Mouse (Mus musculus) stomach, embryonic 14.5 days (tissue): Measurements from ENCODE around the gene Ina. TPM values are rescaled to one million over a fixed set of nuclear protein-coding genes. Genes with fewer than 3 reads are reported as not detected.
"Not testable (repeated sequence)": the region's sequence is repeated elsewhere in the genome, so short reads cannot be mapped to it uniquely, and the experiment has no call there.

Experiments used
- ATAC-seq: fragments of 200-750 bp; cut with Nextera tagmentation; 2 replicates; pipeline ENCODE4 v1.8.0; 2017; ENCODE audit warnings: low read depth, moderate TSS enrichment; ENCODE audit not compliant: insufficient number of reproducible peaks, insufficient read depth, low FRiP score
- H3K27ac ChIP-seq: fragments of 300-500 bp; sonication (generic); 2 replicates; pipeline ENCODE4 v1.5.1; 2014; ENCODE audit warnings: mild to moderate bottlenecking, low read length, moderate library complexity, mixed read lengths
- H3K27me3 ChIP-seq: fragments of 300-500 bp; sonication (generic); 2 replicates; pipeline ENCODE4 v1.6.1; 2014; ENCODE audit warnings: low read length, control low read depth, mixed read lengths; ENCODE audit not compliant: control insufficient read depth, insufficient read depth
- H3K36me3 ChIP-seq: fragments of 300-500 bp; sonication (generic); 2 replicates; pipeline ENCODE4 v1.6.1; 2014; ENCODE audit warnings: mild to moderate bottlenecking, control low read depth, low read length, moderate library complexity, mixed read lengths; ENCODE audit not compliant: control insufficient read depth, insufficient read depth
- H3K4me1 ChIP-seq: fragments of 300-500 bp; sonication (generic); 2 replicates; pipeline ENCODE4 v1.6.1; 2014; ENCODE audit warnings: low read length, control low read depth, mixed read lengths; ENCODE audit not compliant: control insufficient read depth, insufficient read depth
- H3K4me2 ChIP-seq: fragments of 300-500 bp; sonication (generic); replicated peaks from 2 replicates; pipeline ENCODE4 v1.6.1; 2014; ENCODE audit warnings: low read depth, low read length, control low read depth
- H3K4me3 ChIP-seq: fragments of 300-500 bp; sonication (generic); 2 replicates; pipeline ENCODE4 v1.5.1; 2014; ENCODE audit warnings: low read depth, low read length, control low read depth
- H3K9ac ChIP-seq: fragments of 300-500 bp; sonication (generic); replicated peaks from 2 replicates; pipeline ENCODE4 v1.6.1; 2014; ENCODE audit warnings: low read depth, mild to moderate bottlenecking, control low read depth, low read length, moderate library complexity, mixed read lengths
- H3K9me3 ChIP-seq: fragments of 300-500 bp; sonication (generic); 2 replicates; pipeline ENCODE4 v1.6.1; 2016; ENCODE audit warnings: low read depth, low read length, control low read depth; ENCODE audit not compliant: control insufficient read depth
- WGBS: fragments of 180-500 bp; shearing (Covaris S2); extraction: QIAGEN DNeasy Blood & Tissue Kit; methylation state at CpG from one replicate; pipeline ENCODE4 v1.1.7; 2014; 5-methylcytosine and 5-hydroxymethylcytosine counted together
- polyA plus RNA-seq: library from polyadenylated mRNA; unstranded; fragments of >200 nt; fragmentation: Nextera tagmentation; extraction: Ambion mirVana; gene quantifications from 2 replicates; pipeline ENCODE4 v1.2.1, GENCODE M21; 2014

Gene Ina
- polyA plus RNA-seq, 1 experiment from 2014 or later: 16.0 TPM

GRCm38 (mm10) chr19:46990625-46991024 is 23.9 kb upstream of the Ina start:
- not testable (repeated sequence) for H3K36me3 ChIP-seq, H3K9ac ChIP-seq, ATAC-seq, H3K27ac ChIP-seq, H3K4me3 ChIP-seq, H3K9me3 ChIP-seq, H3K27me3 ChIP-seq, H3K4me2 ChIP-seq, H3K4me1 ChIP-seq
- WGBS: 76% methylated on average over 8 of the region's 8 CpGs

GRCm38 (mm10) chr19:46991145-46991544 is 23.4 kb upstream of the Ina start:
- H3K27ac ChIP-seq: no peak overlapping the region
- no peaks in the 10 kb centered on the region for H3K27me3 ChIP-seq
- no peak overlapping the region for H3K9ac ChIP-seq
- WGBS: 12% methylated on average over 5 of the region's 5 CpGs
- no peak overlapping the region for H3K4me3 ChIP-seq
- no peaks in the 10 kb centered on the region for H3K4me1 ChIP-seq
- no peaks in the 10 kb centered on the region for H3K36me3 ChIP-seq
- no peak overlapping the region for H3K4me2 ChIP-seq
- H3K9me3 ChIP-seq: no peaks in the 10 kb centered on the region
- ATAC-seq: no peak; the same call in 1 of the 2 replicates

- H3K9me3 ChIP-seq, H3K9ac ChIP-seq, H3K27me3 ChIP-seq, H3K4me1 ChIP-seq, H3K27ac ChIP-seq, H3K4me3 ChIP-seq, H3K4me2 ChIP-seq, ATAC-seq, H3K36me3 ChIP-seq: not testable (repeated sequence)
- whole genome bisulfite sequencing: 68% methylated on average over 4 of the region's 4 CpGs
These were observed 22.2 kb upstream of the Ina start for GRCm38 (mm10) chr19:46992329-46992728.

- Histone ChIP-seq H3K27me3 (no peaks in the 10 kb centered on the region), H3K4me1 (no peaks in the 10 kb centered on the region), H3K4me3 (no peak overlapping the region), H3K36me3 (no peaks in the 10 kb centered on the region), H3K9ac (no peak overlapping the region), H3K9me3 (no peaks in the 10 kb centered on the region), H3K4me2 (no peak overlapping the region), H3K27ac (no peak overlapping the region)
- ATAC-seq: no peak
- 85% methylated on average over 9 of the region's 9 CpGs for WGBS
These were observed 18.4 kb upstream of the Ina start for GRCm38 (mm10) chr19:46996095-46996494.

- H3K36me3 ChIP-seq: no peaks in the 10 kb centered on the region
- WGBS: 76% methylated on average over 8 of the region's 8 CpGs
- no peaks in the 10 kb centered on the region for H3K4me1 ChIP-seq
- no peak overlapping the region for H3K27ac ChIP-seq
- H3K4me3 ChIP-seq: no peak overlapping the region
- H3K9ac ChIP-seq: no peak overlapping the region
- no peak for ATAC-seq
- H3K4me2 ChIP-seq: no peak overlapping the region
- H3K27me3 ChIP-seq: no peaks in the 10 kb centered on the region
- no peaks in the 10 kb centered on the region for H3K9me3 ChIP-seq
These were observed 16.2 kb upstream of the Ina start for GRCm38 (mm10) chr19:46998168-46998870.

GRCm38 (mm10) chr19:46998953-46999352 is 15.5 kb upstream of the Ina start:
- H3K4me3 ChIP-seq: no peak overlapping the region
- no peak for ATAC-seq
- no peak overlapping the region for H3K4me2 ChIP-seq
- H3K36me3 ChIP-seq: no peaks in the 10 kb centered on the region
- H3K27ac ChIP-seq: no peak overlapping the region
- no peak overlapping the region for H3K9ac ChIP-seq
- H3K27me3 ChIP-seq: no peaks in the 10 kb centered on the region
- WGBS: 83% methylated on average over 4 of the region's 4 CpGs
- no peaks in the 10 kb centered on the region for H3K9me3 ChIP-seq
- no peaks in the 10 kb centered on the region for H3K4me1 ChIP-seq

- H3K27me3 ChIP-seq: no peaks in the 10 kb centered on the region
- no peak for ATAC-seq
- no peak overlapping the region for H3K4me3 ChIP-seq
- no peak overlapping the region for H3K9ac ChIP-seq
- no peaks in the 10 kb centered on the region for H3K9me3 ChIP-seq
- 63% methylated on average over 6 of the region's 6 CpGs for WGBS
- no peaks in the 10 kb centered on the region for H3K4me1 ChIP-seq
- no peak overlapping the region for H3K4me2 ChIP-seq
- no peak overlapping the region for H3K27ac ChIP-seq
- no peaks in the 10 kb centered on the region for H3K36me3 ChIP-seq
These were observed 14.7 kb upstream of the Ina start for GRCm38 (mm10) chr19:46999753-47000152.

- not testable (repeated sequence) for H3K4me1 ChIP-seq, H3K27ac ChIP-seq, H3K36me3 ChIP-seq, H3K4me2 ChIP-seq, H3K9me3 ChIP-seq, H3K9ac ChIP-seq, H3K27me3 ChIP-seq, ATAC-seq, H3K4me3 ChIP-seq
- 70% methylated on average over 2 of the region's 3 CpGs for WGBS
These were observed 14.1 kb upstream of the Ina start for GRCm38 (mm10) chr19:47000357-47000756.
